In genomic region chr2:156370896-156371295, GRCm38 (mm10) we compare ENCODE assay signal across 18 mouse cellular contexts. TPM values are rescaled to one million over a fixed set of nuclear protein-coding genes. Genes with fewer than 3 reads are reported as not detected.
DNase-seq lines count a peak whose midpoint lies in the region; ATAC-seq lines count a peak whose summit lies in the region.
"Had no signal": no experiment of that assay in that cellular context is flagged by ENCODE, and none has a peak within 500 bp of the region (broad histone marks: within the 10 kb centered on the region; RNA-seq: fewer than 3 reads in every experiment).

No protein-coding gene starts in this region.

- peak; percentile 62 for DNase-seq in gastrocnemius, adult 18-20 months (ENCODE audit: low spot score)
- no peak for DNase-seq in gastrocnemius, postnatal 4 days (ENCODE audit: low spot score in 2 of 2)
- DNase-seq in gastrocnemius, adult 8-10 months (ENCODE audit: low spot score in 2 of 2) = peak; percentile 38 to 62
- DNase-seq in gastrocnemius, postnatal 25 days = peak; percentile 37
- DNase-seq in thymus, postnatal 25 days = no peak
- DNase-seq: adrenal gland, adult 2 months; adrenal gland, postnatal 14 days; B cell, adult 2 months; cerebellum, adult 11 months; cerebellum, adult 2 months; cerebellum, adult 9-11 months; cerebellum, postnatal 25 days; heart, adult 11 months; kidney, adult 11 months had no signal

- no peak for ATAC-seq in megakaryocyte-erythroid progenitor cell, adult 5-6 weeks (replicated peaks; ENCODE audit: low FRiP score, low TSS enrichment, poor library complexity, severe bottlenecking)
- ATAC-seq: forebrain, embryonic 15.5 days; hindbrain, embryonic 16.5 days; intestine, embryonic 15.5 days had no signal

RNA-seq across cellular contexts. Expression of gene Epb41l1, which starts 49.8 kb away (rescaled TPM):
- 1 to 10 TPM; 4.6 to 4.8 TPM for total RNA-seq in gastrocnemius, adult 18-20 months (2021)
- total RNA-seq in gastrocnemius, postnatal 4 days (2021) = 10 to 100 TPM; 27.9 to 30.1 TPM
- 1 to 10 TPM; 3.0 to 6.0 (median 3.5) TPM for total RNA-seq in gastrocnemius, adult 8-10 months (2022)
- 1 to 10 TPM; 3.0 to 7.9 TPM for total RNA-seq in gastrocnemius, postnatal 25 days (2021)
- not detected in 2 replicates for total RNA-seq in megakaryocyte-erythroid progenitor cell, adult 5-6 weeks (2014; fragmentation: Nextera tagmentation)
- 0.15 TPM in 1 of 2 replicates, not detected in the other for total RNA-seq in megakaryocyte-erythroid progenitor cell, adult 5-6 weeks (2017)

RNA-seq across cellular contexts. Expression of gene Scand1, which starts 58.4 kb away (rescaled TPM):
- 10 to 100 TPM; 64.7 to 64.8 TPM for total RNA-seq in gastrocnemius, adult 18-20 months (2021)
- 10 to 100 TPM; 63.7 to 76.2 TPM for total RNA-seq in gastrocnemius, postnatal 4 days (2021)
- 10 to 100 TPM; 50.0 to 68.3 (median 62.9) TPM for total RNA-seq in gastrocnemius, adult 8-10 months (2022)
- total RNA-seq in gastrocnemius, postnatal 25 days (2021) = 10 to 100 TPM; 58.5 to 59.5 TPM
- 4.1 TPM in 2 replicates for total RNA-seq in megakaryocyte-erythroid progenitor cell, adult 5-6 weeks (2014; fragmentation: Nextera tagmentation)
- total RNA-seq in megakaryocyte-erythroid progenitor cell, adult 5-6 weeks (2017) = 16.5 and 48.7 TPM in 2 replicates

RNA-seq across cellular contexts. Expression of gene Cnbd2, which starts 58.8 kb away (rescaled TPM):
- total RNA-seq in gastrocnemius, adult 18-20 months (2021) = 1 to 10 TPM in 1 of 2 experiments, under 1 TPM in 1; 0.89 to 1.0 TPM
- 1 to 10 TPM; 2.8 to 2.9 TPM for total RNA-seq in gastrocnemius, postnatal 4 days (2021)
- total RNA-seq in gastrocnemius, adult 8-10 months (2022) = 1 to 10 TPM in 1 of 4 experiments, under 1 TPM in 3; 0.74 to 1.0 (median 0.85) TPM
- total RNA-seq in gastrocnemius, postnatal 25 days (2021) = under 1 TPM; 0.84 to 0.91 TPM
- total RNA-seq in megakaryocyte-erythroid progenitor cell, adult 5-6 weeks (2014; fragmentation: Nextera tagmentation) = 1.4 and 7.1 TPM in 2 replicates
- total RNA-seq in megakaryocyte-erythroid progenitor cell, adult 5-6 weeks (2017) = 5.2 and 9.3 TPM in 2 replicates

Comparison
In these comparisons a context has a peak if more than half of its experiments do, and no peak if none do; other contexts are left out.
1. DNase-seq: peak in gastrocnemius, adult 18-20 months (single experiment), gastrocnemius, adult 8-10 months (2 of 2) and gastrocnemius, postnatal 25 days (single experiment); none in gastrocnemius, postnatal 4 days (0 of 2) and thymus, postnatal 25 days (single experiment).